Mouse (Mus musculus) intestine, embryonic 15.5 days (tissue): ENCODE data around the gene Polm. TPM values are rescaled to one million over a fixed set of nuclear protein-coding genes. Genes with fewer than 3 reads are reported as not detected.
"Not testable (repeated sequence)": the region's sequence is repeated elsewhere in the genome, so short reads cannot be mapped to it uniquely, and the experiment has no call there.

Experiments
- ATAC-seq: fragments of 200-750 bp; cut with Nextera tagmentation; 2 replicates; pipeline ENCODE4 v1.8.0; 2017; ENCODE audit warnings: moderate TSS enrichment, moderate library complexity
- H3K27ac ChIP-seq: fragments of 300-500 bp; sonication (generic); 2 replicates; pipeline ENCODE4 v1.5.1; 2015; ENCODE audit warnings: mild to moderate bottlenecking, inconsistent platforms
- H3K27me3 ChIP-seq: fragments of 300-500 bp; sonication (generic); replicated peaks from 2 replicates; pipeline ENCODE4 v1.6.1; 2015; ENCODE audit warnings: inconsistent platforms
- H3K36me3 ChIP-seq: fragments of 300-500 bp; sonication (generic); 2 replicates; pipeline ENCODE4 v1.6.1; 2015; ENCODE audit warnings: inconsistent platforms
- H3K4me1 ChIP-seq: fragments of 300-500 bp; sonication (generic); replicated peaks from 2 replicates; pipeline ENCODE4 v1.6.1; 2015; ENCODE audit warnings: inconsistent platforms
- H3K4me2 ChIP-seq: fragments of 300-500 bp; sonication (generic); replicated peaks from 2 replicates; pipeline ENCODE4 v1.6.1; 2015; ENCODE audit warnings: mild to moderate bottlenecking, inconsistent platforms
- H3K4me3 ChIP-seq: fragments of 300-500 bp; sonication (generic); replicated peaks from 2 replicates; pipeline ENCODE4 v1.5.1; 2015; ENCODE audit warnings: inconsistent platforms
- H3K9ac ChIP-seq: fragments of 300-500 bp; sonication (generic); 2 replicates; pipeline ENCODE4 v1.6.1; 2015; ENCODE audit warnings: inconsistent platforms
- H3K9me3 ChIP-seq: fragments of 300-500 bp; sonication (generic); 2 replicates; pipeline ENCODE4 v1.6.1; 2016; ENCODE audit warnings: inconsistent platforms
- WGBS: fragments of 180-500 bp; shearing (Covaris S2); methylation state at CpG from one replicate; pipeline ENCODE4 v1.1.7; 2015; 5-methylcytosine and 5-hydroxymethylcytosine counted together
- polyA plus RNA-seq: library from polyadenylated mRNA; unstranded; fragments of >200 nt; fragmentation: Nextera tagmentation; extraction: Ambion mirVana; gene quantifications from 2 replicates; pipeline ENCODE4 v1.2.1, GENCODE M21; 2015

The Polm gene
- polyA plus RNA-seq, 1 experiment from 2014 or later, result 11.4 TPM

- Histone ChIP-seq H3K4me3 (no peak overlapping the region), H3K27ac (no peak overlapping the region), H3K4me1 (no peaks in the 10 kb centered on the region), H3K27me3 (no peaks in the 10 kb centered on the region), H3K9ac (no peak overlapping the region), H3K4me2 (no peak overlapping the region), H3K36me3 (peaks cover 21% of the 10 kb centered on the region; the same call in 1 of the 2 replicates), H3K9me3 (no peaks in the 10 kb centered on the region)
- WGBS, result 88% methylated on average over 11 of the region's 11 CpGs
- ATAC-seq, result no peak
Measured at GRCm38 (mm10) chr11:5828509-5829191, 9.2 kb downstream of the Polm start.

GRCm38 (mm10) chr11:5827931-5828330, 9.9 kb downstream of the Polm start:
- Histone ChIP-seq H3K27me3 (no peaks in the 10 kb centered on the region), H3K36me3 (peaks cover 17% of the 10 kb centered on the region; the same call in 1 of the 2 replicates), H3K4me2 (no peak overlapping the region), H3K4me3 (no peak overlapping the region), H3K9me3 (no peaks in the 10 kb centered on the region), H3K4me1 (no peaks in the 10 kb centered on the region), H3K9ac (no peak overlapping the region), H3K27ac (no peak overlapping the region)
- ATAC-seq, result no peak
- 95% methylated on average over 5 of the region's 5 CpGs for WGBS

- no peaks in the 10 kb centered on the region for H3K9me3 ChIP-seq
- no peaks in the 10 kb centered on the region for H3K4me1 ChIP-seq
- no peak overlapping the region for H3K9ac ChIP-seq
- no peak for ATAC-seq
- peaks cover 17% of the 10 kb centered on the region; the same call in 1 of the 2 replicates for H3K36me3 ChIP-seq
- H3K27ac ChIP-seq, result no peak overlapping the region
- H3K4me2 ChIP-seq, result no peak overlapping the region
- H3K27me3 ChIP-seq, result no peaks in the 10 kb centered on the region
- no peak overlapping the region for H3K4me3 ChIP-seq
Measured at GRCm38 (mm10) chr11:5825432-5825831, 12.4 kb downstream of the Polm start.

- Histone ChIP-seq H3K27me3 (no peaks in the 10 kb centered on the region), H3K9me3 (no peaks in the 10 kb centered on the region), H3K9ac (no peak overlapping the region), H3K27ac (no peak overlapping the region), H3K4me2 (no peak overlapping the region), H3K4me3 (no peak overlapping the region), H3K36me3 (no peaks in the 10 kb centered on the region), H3K4me1 (no peaks in the 10 kb centered on the region)
- ATAC-seq, result no peak
- WGBS, result 71% methylated on average over 2 of the region's 2 CpGs
Measured at GRCm38 (mm10) chr11:5819223-5819622, 18.6 kb downstream of the Polm start.

GRCm38 (mm10) chr11:5813381-5813780, 24.4 kb downstream of the Polm start:
- H3K4me2 ChIP-seq, result no peak overlapping the region
- no peaks in the 10 kb centered on the region for H3K4me1 ChIP-seq
- no peak overlapping the region for H3K9ac ChIP-seq
- H3K36me3 ChIP-seq, result no peaks in the 10 kb centered on the region
- H3K4me3 ChIP-seq, result no peak overlapping the region
- ATAC-seq, result no peak
- H3K27me3 ChIP-seq, result no peaks in the 10 kb centered on the region
- no peaks in the 10 kb centered on the region for H3K9me3 ChIP-seq
- WGBS, result 78% methylated on average over 10 of the region's 10 CpGs
- no peak overlapping the region for H3K27ac ChIP-seq

- H3K9ac ChIP-seq, H3K27ac ChIP-seq, H3K9me3 ChIP-seq, H3K4me3 ChIP-seq, H3K4me1 ChIP-seq, H3K27me3 ChIP-seq, H3K36me3 ChIP-seq, H3K4me2 ChIP-seq: not testable (repeated sequence)
- ATAC-seq, result peak; percentile 41; the same call in 1 of the 2 replicates
- WGBS, result 72% methylated on average over 4 of the region's 4 CpGs
Measured at GRCm38 (mm10) chr11:5809487-5809886, 28.3 kb downstream of the Polm start.

GRCm38 (mm10) chr11:5807956-5808355, 29.9 kb downstream of the Polm start:
- 88% methylated on average over 9 of the region's 9 CpGs for WGBS

GRCm38 (mm10) chr11:5805711-5806110, 32.1 kb downstream of the Polm start:
- WGBS, result 80% methylated on average over 3 of the region's 3 CpGs
- Histone ChIP-seq H3K4me1 (peaks cover 21% of the 10 kb centered on the region), H3K27ac (no peak overlapping the region), H3K9me3 (no peaks in the 10 kb centered on the region), H3K4me3 (no peak overlapping the region), H3K36me3 (peaks cover under 1% of the 10 kb centered on the region; the same call in 1 of the 2 replicates), H3K27me3 (no peaks in the 10 kb centered on the region), H3K4me2 (no peak overlapping the region), H3K9ac (no peak overlapping the region)
- ATAC-seq, result no peak

More at GRCm38 (mm10) chr11:5807956-5808355, 29.9 kb downstream of the Polm start:
- H3K4me1 ChIP-seq, result peaks cover 6% of the 10 kb centered on the region
- H3K36me3 ChIP-seq, result no peaks in the 10 kb centered on the region
- no peaks in the 10 kb centered on the region for H3K9me3 ChIP-seq
- no peak overlapping the region for H3K27ac ChIP-seq
- no peaks in the 10 kb centered on the region for H3K27me3 ChIP-seq
- H3K4me3 ChIP-seq, result no peak overlapping the region
- H3K9ac ChIP-seq, result no peak overlapping the region
- no peak overlapping the region for H3K4me2 ChIP-seq
- no peak for ATAC-seq

GRCm38 (mm10) chr11:5804174-5804573, 33.6 kb downstream of the Polm start:
- no peak overlapping the region for H3K4me2 ChIP-seq
- 67% methylated on average over 5 of the region's 5 CpGs for WGBS
- no peak overlapping the region for H3K27ac ChIP-seq
- no peaks in the 10 kb centered on the region for H3K9me3 ChIP-seq
- H3K9ac ChIP-seq, result no peak overlapping the region
- peaks cover 21% of the 10 kb centered on the region for H3K4me1 ChIP-seq
- H3K27me3 ChIP-seq, result no peaks in the 10 kb centered on the region
- peaks cover 12% of the 10 kb centered on the region for H3K36me3 ChIP-seq
- no peak overlapping the region for H3K4me3 ChIP-seq
- no peak for ATAC-seq

- no peaks in the 10 kb centered on the region for H3K27me3 ChIP-seq
- H3K4me1 ChIP-seq, result peaks cover 21% of the 10 kb centered on the region
- no peak within 1 kb of the TSS; the same call in 1 of the 2 replicates for H3K4me2 ChIP-seq
- H3K27ac ChIP-seq, result peak within 1 kb of the TSS; percentile 18; the same call in 1 of the 2 replicates
- WGBS, result 46% methylated on average over 8 of the region's 8 CpGs
- ATAC-seq, result no peak
- no peaks in the 10 kb centered on the region for H3K9me3 ChIP-seq
- peaks cover 17% of the 10 kb centered on the region for H3K36me3 ChIP-seq
- H3K4me3 ChIP-seq, result no peak within 1 kb of the TSS
- no peak within 1 kb of the TSS for H3K9ac ChIP-seq
Measured at GRCm38 (mm10) chr11:5803551-5803981, 34.2 kb downstream of the Polm start, which contains the start of gene Pgam2. Gene Pgam2 (minus strand): TSS chr11:5803733.

- peaks cover 21% of the 10 kb centered on the region for H3K4me1 ChIP-seq
- no peaks in the 10 kb centered on the region for H3K9me3 ChIP-seq
- peak; percentile 55 for ATAC-seq
- WGBS, result 60% methylated on average over 8 of the region's 8 CpGs
- no peak overlapping the region; the same call in 1 of the 2 replicates for H3K4me2 ChIP-seq
- peak overlapping the region; percentile 18 for H3K27ac ChIP-seq
- no peaks in the 10 kb centered on the region for H3K27me3 ChIP-seq
- H3K36me3 ChIP-seq, result peaks cover 23% of the 10 kb centered on the region
- no peak overlapping the region for H3K4me3 ChIP-seq
- no peak overlapping the region for H3K9ac ChIP-seq
Measured at GRCm38 (mm10) chr11:5802457-5803217, 35.2 kb downstream of the Polm start.

- Histone ChIP-seq H3K4me1 (peaks cover 21% of the 10 kb centered on the region), H3K36me3 (peaks cover 28% of the 10 kb centered on the region), H3K27me3 (no peaks in the 10 kb centered on the region), H3K9me3 (no peaks in the 10 kb centered on the region), H3K27ac (peak overlapping the region; percentile 18), H3K4me2 (no peak overlapping the region), H3K4me3 (no peak overlapping the region), H3K9ac (no peak overlapping the region)
- ATAC-seq, result peak; percentile 80
- WGBS, result 46% methylated on average over 12 of the region's 12 CpGs
Measured at GRCm38 (mm10) chr11:5802005-5802404, 35.8 kb downstream of the Polm start.
